Mouse (Mus musculus) heart, adult 2 months (tissue): ENCODE measurements around the gene Aldh3b1.

Experiments
- CTCF ChIP-seq: fragments of 200-600 bp; IDR thresholded peaks from 2 replicates; pipeline ENCODE4 v1.8.1; 2022; ENCODE audit warnings: antibody characterized with exemption, mild to moderate bottlenecking, moderate library complexity
- EP300 ChIP-seq: fragments of 200-500 bp; IDR thresholded peaks from 2 replicates; pipeline ENCODE4 v1.6.1; 2011; ENCODE audit warnings: low read depth, low read length, control low read depth; ENCODE audit not compliant: insufficient read depth
- POLR2A ChIP-seq: fragments of 200-500 bp; IDR thresholded peaks from 2 replicates; pipeline ENCODE4 v1.6.1; 2011; ENCODE audit warnings: mild to moderate bottlenecking, low read depth, low read length, control low read depth; ENCODE audit not compliant: insufficient read depth

GRCm38 (mm10) chr19:3895171-3895631, 34.4 kb downstream of the Aldh3b1 start:
- TF ChIP-seq CTCF (no peak), EP300 (no peak), POLR2A (no peak)
